Mouse (Mus musculus) megakaryocyte-erythroid progenitor cell, adult 5-6 weeks (primary cell): Measurements from ENCODE around the gene Akt1s1. TPM values are rescaled to one million over a fixed set of nuclear protein-coding genes. Genes with fewer than 3 reads are reported as not detected.
A peak's percentile ranks its signal among the peaks of the same experiment; 100 is the strongest.

Experiments used
- ATAC-seq: replicated peaks from 2 replicates; pipeline ENCODE4 v1.8.0; 2016; ENCODE audit warnings: mild to moderate bottlenecking, inconsistent platforms; ENCODE audit not compliant: severe bottlenecking, poor library complexity, low FRiP score, low TSS enrichment
- total RNA-seq, 2 experiments: library from RNA; stranded (forward) in 1 of 2; stranded (reverse) in 1 of 2; fragments of 200-1000, 215-1000 nt in 1 of 2; fragments of >200 nt in 1 of 2; fragmentation: Nextera tagmentation in 1 of 2; gene quantifications; 2 replicates each; pipeline ENCODE4 v1.2.3; 2014 to 2017

Akt1s1 gene
- total RNA-seq, 2 experiments from 2014 or later: 21.1 to 24.5 TPM

DNA sequence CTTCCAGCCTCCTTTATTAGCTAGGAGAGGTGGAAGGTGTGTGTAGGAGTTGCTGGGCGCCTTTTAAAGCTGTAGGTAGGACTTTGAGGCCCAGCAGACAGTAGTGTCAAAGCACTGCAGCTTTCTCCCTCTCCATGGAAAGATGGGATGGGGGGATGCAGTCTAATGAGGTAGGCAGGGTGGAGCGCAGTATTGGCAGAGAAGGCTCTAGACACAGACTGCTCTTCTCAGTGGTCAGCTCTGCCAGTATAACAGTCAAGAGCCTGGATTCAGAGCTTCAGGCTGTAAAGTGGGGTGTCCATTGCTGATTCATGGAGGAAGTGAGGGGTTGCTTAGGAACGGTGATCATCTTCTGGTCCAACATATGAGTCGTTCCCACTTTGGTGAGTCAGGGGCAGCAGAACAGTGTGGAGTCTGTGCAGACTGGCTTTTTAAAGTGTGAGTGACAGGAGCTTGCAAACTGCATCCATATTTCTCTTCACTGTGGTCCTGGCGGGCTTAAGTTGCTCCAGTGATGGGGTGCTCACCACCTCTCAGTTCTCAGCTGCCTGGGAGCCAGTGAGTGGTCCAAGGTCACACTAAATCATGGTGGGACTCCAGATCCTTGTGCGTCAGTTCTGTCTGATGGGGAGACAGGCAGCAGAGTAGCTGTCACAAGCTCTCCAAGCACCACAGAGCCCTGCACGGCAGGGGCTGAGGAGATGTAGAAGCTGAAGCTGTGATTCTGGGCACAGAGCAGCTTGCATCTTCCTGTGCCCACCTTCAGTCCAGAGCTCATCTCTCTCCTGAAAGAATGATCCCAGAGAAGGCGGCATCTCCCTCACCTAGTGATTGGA is 2.2 kb downstream of the Akt1s1 start:
- ATAC-seq: no peak

DNA sequence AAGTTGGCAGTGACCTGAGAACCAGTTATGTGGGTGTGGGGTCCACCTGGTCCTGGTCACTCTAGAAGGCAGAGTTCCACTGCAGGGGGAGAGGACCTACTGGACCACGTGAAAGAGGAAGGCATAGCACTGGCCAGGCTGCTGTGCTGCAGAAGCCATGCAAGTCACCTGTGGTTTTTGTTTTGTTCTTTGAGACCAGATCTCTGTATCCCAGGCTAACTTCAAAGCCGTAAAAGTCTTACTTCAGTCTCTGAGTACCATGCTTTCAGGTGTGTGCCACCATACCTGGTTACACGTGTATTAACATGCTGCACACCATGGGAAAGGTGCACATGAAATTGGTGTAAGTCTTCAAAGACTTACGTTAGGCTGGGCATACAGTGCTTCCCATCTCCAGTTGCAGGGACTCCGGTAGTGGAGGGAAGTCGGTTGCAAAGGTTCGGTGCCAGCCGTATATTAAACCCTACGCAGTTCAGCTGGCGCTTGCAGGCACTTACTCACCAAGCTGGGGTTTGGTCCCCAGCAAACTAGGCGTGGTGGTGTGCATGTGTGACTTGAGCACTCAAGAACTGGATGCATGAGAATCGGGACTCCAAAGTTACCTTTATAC is 2.9 kb downstream of the Akt1s1 start:
- ATAC-seq: no peak

DNA sequence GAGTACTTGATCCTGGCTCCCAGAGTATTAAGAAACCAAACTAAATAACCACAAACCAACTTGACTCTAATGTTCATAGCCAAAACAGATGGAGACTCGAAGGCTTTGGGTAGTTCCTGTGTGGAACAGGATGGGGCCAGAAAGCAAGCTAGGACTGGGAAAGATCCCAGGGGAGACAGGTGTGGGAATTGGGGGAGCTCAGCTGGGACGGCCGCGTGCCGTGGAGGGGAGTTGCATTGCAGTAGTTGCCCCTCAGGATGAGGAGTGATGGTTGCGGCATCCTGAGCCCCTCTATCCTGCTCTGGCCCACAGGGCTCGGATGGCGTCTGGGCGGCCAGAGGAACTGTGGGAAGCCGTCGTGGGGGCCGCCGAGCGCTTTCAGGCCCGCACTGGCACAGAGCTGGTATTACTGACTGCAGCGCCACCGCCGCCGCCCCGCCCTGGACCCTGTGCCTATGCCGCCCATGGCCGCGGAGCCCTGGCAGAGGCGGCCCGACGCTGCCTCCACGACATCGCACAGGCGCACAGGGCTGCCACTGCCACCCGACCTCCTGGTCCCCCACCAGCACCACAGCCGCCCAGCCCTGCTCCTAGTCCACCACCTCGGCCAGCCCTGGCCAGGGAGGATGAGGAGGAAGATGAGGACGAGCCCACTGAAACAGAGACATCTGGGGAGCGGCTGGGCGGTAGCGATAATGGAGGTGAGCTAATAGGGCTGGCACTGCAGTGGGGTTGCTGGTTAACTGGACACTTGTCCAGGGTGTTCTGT is 3.7 kb downstream of the Akt1s1 start:
- ATAC-seq: no peak

GRCm38 (mm10) chr7:44853065-44853464 is 4.3 kb downstream of the Akt1s1 start:
- no peak for ATAC-seq

GRCm38 (mm10) chr7:44853596-44854355 is 5.0 kb downstream of the Akt1s1 start:
- no peak for ATAC-seq

DNA sequence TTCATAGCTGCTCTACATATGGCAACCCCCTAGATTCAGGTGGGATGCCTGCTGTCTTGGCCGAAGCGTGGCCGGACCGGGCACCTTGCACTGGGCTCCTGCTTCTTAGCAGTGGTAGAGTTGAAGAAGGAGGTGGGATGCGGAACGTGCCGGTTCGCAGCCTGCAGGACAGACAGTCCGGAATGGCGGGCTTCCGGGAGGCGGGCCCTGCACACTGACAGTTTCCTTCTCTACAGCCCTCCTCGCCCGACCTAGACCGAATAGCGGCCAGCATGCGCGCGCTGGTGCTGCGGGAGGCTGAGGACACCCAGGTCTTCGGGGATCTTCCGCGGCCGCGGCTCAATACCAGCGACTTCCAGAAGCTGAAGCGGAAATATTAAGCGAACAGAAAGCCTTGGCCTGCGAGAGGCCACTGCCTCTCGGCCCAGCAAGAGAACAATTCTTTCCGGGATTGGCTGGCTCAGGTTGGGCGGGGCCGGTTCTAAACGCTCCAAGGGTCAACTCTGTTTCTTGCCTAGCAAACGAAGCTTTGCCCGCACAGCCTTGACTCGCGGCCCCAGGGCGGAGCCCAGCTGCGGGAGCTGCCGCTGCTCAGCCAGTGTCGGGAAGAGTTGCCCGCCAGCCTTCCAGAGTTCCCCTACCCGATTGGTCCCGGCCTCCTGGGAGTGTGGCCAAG is 5.7 kb downstream of the Akt1s1 start:
- ATAC-seq: peak; percentile 49

GRCm38 (mm10) chr7:44855036-44855435 is 6.2 kb downstream of the Akt1s1 start:
- no peak for ATAC-seq

GRCm38 (mm10) chr7:44856265-44856916 is 7.6 kb downstream of the Akt1s1 start:
- no peak for ATAC-seq

GRCm38 (mm10) chr7:44857042-44857552 is 8.3 kb downstream of the Akt1s1 start, which contains the start of gene Pnkp:
Gene Pnkp (plus strand): TSS chr7:44857139.
- peak; percentile 32; the same call in 1 of the 2 replicates for ATAC-seq

DNA sequence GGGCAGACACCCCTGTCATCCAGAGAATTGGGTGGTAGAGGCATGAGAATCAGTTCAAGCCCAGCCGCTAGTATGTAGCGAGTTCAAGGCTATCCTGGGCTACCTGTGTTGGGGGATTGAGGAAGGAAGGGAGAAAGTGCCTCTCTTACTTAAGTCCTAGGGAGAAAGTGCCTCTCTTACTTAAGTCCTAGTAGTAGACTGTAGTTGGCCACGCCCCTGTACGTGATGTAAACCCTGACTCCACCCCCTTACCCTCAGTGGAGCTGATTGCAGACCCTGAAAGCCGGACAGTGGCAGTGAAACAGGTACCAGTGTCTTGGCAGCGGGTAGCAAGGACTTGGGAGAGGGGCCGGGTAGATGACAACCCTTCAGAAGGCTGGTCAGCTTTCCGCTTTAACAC is 9.1 kb downstream of the Akt1s1 start:
- ATAC-seq: no peak

- ATAC-seq: no peak
Observed at GRCm38 (mm10) chr7:44859896-44860295, 11.1 kb downstream of the Akt1s1 start.

- peak; percentile 34; the same call in 1 of the 2 replicates for ATAC-seq
Observed at GRCm38 (mm10) chr7:44860576-44861428, 12.0 kb downstream of the Akt1s1 start.

DNA sequence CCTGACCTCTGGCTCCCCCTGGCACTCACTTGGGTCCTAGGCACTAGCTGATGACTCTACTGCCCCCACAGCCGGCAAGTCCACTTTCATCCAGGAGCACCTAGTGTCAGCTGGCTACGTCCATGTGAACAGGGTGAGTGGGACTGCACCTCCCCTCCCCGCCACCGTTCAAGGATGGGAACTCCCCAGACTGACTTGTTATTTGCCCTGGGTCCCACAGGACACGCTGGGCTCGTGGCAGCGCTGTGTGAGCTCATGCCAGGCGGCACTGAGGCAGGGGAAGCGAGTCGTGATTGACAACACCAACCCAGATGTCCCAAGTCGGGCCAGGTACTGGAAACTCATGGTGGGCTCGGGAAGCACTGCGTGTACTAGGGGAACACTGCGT is 12.6 kb downstream of the Akt1s1 start:
- ATAC-seq: no peak

- ATAC-seq: no peak
Observed at GRCm38 (mm10) chr7:44862434-44862833, 13.6 kb downstream of the Akt1s1 start.

DNA sequence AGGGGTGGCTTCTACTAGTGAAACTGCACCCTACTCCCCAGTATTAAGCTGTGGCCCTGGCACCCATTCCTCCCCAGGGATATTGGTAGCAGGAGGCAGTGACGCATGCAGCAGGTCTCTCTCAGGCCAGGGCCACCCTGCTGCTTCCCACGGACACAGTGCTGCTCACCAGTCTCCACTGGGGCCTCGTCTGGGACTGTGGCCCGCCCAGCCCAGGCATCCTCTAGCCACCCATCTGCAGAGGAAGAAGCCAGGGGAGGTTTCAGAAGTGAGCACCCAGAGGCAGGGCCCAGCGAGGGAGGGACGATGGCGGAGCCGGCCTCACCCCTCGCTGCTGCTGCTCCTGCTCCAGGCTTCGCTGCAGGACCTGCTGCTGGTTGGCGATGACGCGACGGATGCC is 14.4 kb downstream of the Akt1s1 start:
- ATAC-seq: no peak

DNA sequence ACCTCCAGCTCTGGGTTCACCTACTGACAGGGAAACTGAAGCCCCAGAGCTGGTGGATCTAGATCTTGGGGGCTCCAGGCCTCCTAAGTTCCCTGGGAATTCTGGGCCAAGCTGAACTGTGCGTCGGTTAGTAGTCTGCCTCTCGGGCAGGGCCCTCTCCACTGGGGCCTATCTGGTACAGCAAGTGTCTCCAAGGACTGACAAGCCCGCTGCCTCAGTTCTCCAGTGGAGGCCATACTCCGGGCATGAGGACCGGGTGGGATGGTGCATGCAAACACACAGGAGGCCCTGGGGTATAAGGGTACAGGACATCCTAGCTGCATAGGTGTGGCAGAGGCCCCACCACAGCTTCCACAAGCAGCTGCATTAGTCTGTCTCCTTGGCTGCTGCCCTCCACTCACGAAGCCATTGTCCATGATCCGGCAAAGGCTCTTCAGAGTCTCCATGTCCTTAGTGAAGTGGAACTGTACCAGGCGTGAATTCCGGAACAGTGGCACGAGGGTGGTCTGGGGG is 15.2 kb downstream of the Akt1s1 start:
- ATAC-seq: no peak
